Mouse (Mus musculus) olfactory bulb, adult 2 months (tissue): ENCODE measurements around the gene Kcnq1. TPM values are rescaled to one million over a fixed set of nuclear protein-coding genes. Genes with fewer than 3 reads are reported as not detected.

ENCODE experiments used
- H3K27ac ChIP-seq: fragments of 200-500 bp; 2 replicates; pipeline ENCODE4 v1.5.1; 2012; ENCODE audit warnings: low read depth, low read length; ENCODE audit not compliant: insufficient read depth
- H3K4me1 ChIP-seq: fragments of 200-500 bp; 2 replicates; pipeline ENCODE4 v1.6.1; 2012; ENCODE audit warnings: low read length; ENCODE audit not compliant: control insufficient read depth, insufficient read depth
- H3K4me3 ChIP-seq: fragments of 200-500 bp; 2 replicates; pipeline ENCODE4 v1.5.1; 2012; ENCODE audit warnings: mild to moderate bottlenecking, low read depth, low read length, moderate library complexity; ENCODE audit not compliant: insufficient read depth
- CTCF ChIP-seq: fragments of 200-500 bp; IDR thresholded peaks from 2 replicates; pipeline ENCODE4 v1.5.1; 2012; ENCODE audit warnings: low read depth, mild to moderate bottlenecking, low read length, moderate library complexity; ENCODE audit not compliant: insufficient read depth
- POLR2A ChIP-seq: fragments of 200-500 bp; IDR thresholded peaks from 2 replicates; pipeline ENCODE4 v1.6.1; 2012; ENCODE audit warnings: mild to moderate bottlenecking, low read depth, low read length, moderate library complexity; ENCODE audit not compliant: insufficient read depth
- WGBS: fragments of 180-500 bp; shearing (Covaris S2); methylation state at CpG from one replicate; pipeline ENCODE4 v1.1.7; 2018; 5-methylcytosine and 5-hydroxymethylcytosine counted together
- polyA plus RNA-seq: library from polyadenylated mRNA; stranded (reverse); fragments of >200 nt; gene quantifications from 2 replicates; pipeline ENCODE4 v1.2.4, GENCODE M21; 2012; ENCODE audit warnings: low replicate concordance; ENCODE audit not compliant: missing spikeins, insufficient read depth, insufficient read length

Kcnq1 gene
- polyA plus RNA-seq, 1 experiment: not detected

DNA sequence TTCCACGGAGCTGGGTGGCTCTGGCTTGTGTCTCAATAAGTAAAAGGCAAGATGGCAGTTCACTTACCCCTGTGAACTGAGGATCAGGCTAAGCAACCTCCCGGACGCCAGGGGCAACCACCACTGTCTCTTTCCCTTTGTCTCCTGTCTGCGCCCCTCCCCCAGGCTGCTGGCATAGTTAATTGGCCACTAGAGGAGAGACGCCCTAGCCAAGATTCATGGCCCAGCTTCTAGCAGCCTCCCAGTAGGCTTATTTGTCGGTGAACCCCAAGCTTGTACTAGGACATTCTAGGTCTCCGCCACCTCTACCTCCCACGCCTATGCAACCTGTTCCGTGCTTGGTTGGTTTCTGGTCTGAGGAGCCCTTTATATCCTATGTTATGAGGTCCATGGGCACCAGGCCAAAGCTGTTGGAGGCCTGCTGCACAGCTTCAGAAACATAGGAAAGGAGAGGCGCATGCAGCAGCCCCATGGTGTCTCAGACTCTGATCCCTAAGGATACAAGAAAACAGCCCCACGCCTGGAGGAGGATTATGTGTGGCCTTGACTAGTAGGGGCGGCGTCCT lies 37.8 kb upstream of the Kcnq1 start:
- no peak for TF ChIP-seq CTCF
- TF ChIP-seq POLR2A: no peak
- Histone ChIP-seq H3K4me3 (peak overlapping the region; percentile 51), H3K4me1 (peaks cover 22% of the 10 kb centered on the region), H3K27ac (peak overlapping the region; percentile 90)
- 36% methylated on average over 13 of the region's 13 CpGs for WGBS

DNA sequence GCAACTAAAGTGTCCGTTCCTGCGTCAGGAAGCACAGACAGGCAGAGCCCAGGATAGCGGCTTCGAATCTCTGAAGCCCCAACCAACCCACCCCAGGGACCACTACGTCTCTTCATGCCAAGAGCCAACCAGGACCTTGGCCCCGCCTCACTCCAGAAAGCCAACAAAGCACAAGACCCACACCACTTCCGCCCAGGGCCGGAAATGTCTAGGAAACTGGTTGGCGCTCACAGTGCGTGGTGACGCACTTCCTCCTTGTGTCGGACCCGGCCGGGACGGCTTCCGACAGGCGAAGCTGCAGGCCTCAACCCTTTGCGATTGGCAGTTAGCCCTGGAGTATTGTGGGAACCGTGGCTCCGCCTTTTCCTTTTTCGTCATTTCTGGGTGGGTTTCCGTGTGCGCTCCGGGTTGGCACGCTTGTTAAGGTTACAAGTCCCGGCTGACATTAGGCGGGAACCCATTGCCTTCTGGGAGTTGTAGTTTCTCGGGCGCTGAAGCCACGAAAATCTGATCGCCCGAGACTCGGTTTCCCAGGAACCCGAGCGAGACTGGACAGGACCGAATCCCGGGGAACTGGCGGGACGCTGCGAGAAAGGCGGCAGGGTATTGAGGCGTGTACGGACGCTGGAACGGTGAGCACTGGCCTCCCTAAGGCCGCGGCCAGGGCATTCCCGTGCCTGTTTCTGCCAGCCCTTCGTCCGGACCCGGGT lies 37.1 kb upstream of the Kcnq1 start, which contains the start of gene Tssc4:
Tssc4 (plus strand) TSS at position 368 of the 710 bp plus-strand sequence.
- peak within 1 kb of the TSS; percentile 90 for H3K4me3 ChIP-seq
- peak; percentile 41 for TF ChIP-seq POLR2A
- TF ChIP-seq CTCF: no peak
- H3K4me1 ChIP-seq: peaks cover 22% of the 10 kb centered on the region
- peak within 1 kb of the TSS; percentile 90 for H3K27ac ChIP-seq
- under 1% methylated on average over 51 of the region's 51 CpGs for WGBS

DNA sequence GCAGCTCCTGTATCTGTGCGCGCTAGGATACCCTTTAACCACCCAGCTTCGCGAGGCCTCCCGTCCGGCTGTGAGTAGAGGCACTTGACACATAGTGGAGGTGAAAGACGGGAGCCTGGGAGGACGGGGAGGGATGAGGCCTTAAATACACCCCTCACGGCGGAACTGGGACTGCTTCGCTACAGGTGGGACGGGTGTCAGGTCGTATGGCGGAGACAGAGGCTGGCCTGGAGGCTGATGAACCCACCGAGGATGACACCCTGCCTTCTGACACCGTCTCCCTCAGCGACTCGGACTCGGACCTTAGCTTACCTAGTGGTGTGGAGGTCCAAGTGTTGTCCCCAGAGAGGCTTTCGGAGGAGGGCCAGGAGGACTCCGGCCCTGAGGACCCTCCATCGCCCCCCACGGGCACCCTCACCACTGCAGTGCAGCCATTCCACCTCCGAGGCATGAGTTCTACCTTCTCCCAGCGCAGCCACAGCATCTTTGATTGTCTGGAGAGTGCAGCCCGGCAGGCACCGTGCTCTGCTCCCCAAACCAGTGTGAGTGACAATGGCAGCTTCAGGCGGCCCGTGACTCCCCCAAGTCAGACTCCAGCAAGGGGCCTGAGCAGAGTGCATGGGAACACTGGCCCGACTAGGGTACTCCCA lies 36.3 kb upstream of the Kcnq1 start:
- peak overlapping the region; percentile 76 for H3K27ac ChIP-seq
- peaks cover 22% of the 10 kb centered on the region for H3K4me1 ChIP-seq
- peak overlapping the region; percentile 90 for H3K4me3 ChIP-seq
- TF ChIP-seq POLR2A (no peak), CTCF (no peak)
- 6% methylated on average over 30 of the region's 30 CpGs for WGBS

DNA sequence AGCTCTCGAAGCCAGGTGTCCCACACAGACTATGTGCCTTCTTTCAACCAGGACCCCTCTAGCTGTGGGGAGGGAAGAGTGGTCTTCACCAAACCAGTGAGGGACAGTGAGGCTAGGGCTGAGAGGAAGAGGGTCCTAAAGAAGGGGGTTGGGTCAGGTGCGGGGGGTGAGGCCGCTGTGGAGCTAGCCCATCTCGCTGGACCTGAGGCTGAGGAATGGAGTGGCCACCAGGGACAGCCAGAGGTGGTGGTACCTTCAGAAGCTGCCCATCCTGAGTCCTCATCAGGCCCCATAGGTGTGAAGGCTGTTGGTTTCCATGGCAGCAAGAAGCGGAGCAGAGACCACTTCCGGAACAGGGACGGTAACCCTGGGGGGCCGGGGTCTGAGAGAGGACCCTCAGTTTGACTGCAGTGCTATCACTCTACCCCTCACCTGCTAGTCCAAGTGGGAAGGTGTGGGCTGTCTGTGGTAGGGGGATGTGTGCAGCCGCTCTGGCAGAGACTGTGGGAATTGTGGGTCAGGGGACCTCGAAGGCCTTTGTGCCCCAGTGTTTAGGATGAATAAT lies 35.6 kb upstream of the Kcnq1 start:
- no peak for TF ChIP-seq CTCF
- no peak for TF ChIP-seq POLR2A
- H3K27ac ChIP-seq: no peak overlapping the region
- 87% methylated on average over 10 of the region's 10 CpGs for WGBS
- peaks cover 22% of the 10 kb centered on the region for H3K4me1 ChIP-seq
- H3K4me3 ChIP-seq: peak overlapping the region; percentile 90

DNA sequence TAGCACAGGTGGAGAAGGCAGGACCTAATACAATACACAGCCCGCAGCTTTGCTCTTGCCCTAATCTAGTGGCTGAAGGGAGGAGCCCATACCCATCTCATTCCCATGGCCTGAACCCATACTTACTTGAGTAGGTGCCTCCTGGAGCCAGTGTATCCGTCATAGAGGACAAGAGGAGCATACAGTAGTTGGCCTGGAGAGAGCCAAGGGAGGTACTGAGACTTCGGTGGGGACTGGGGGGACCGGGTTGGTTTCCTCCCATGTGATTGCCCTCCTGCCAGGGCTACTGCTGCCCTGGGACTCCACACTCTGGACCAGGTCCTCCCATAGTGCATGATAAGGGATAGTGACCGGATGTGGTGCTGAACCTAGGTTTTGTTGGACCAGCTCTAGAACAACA lies 33.6 kb upstream of the Kcnq1 start:
- no peak overlapping the region for H3K27ac ChIP-seq
- H3K4me1 ChIP-seq: peaks cover 22% of the 10 kb centered on the region
- TF ChIP-seq POLR2A: no peak
- no peak for TF ChIP-seq CTCF
- WGBS: 86% methylated on average over 5 of the region's 5 CpGs
- no peak overlapping the region for H3K4me3 ChIP-seq

DNA sequence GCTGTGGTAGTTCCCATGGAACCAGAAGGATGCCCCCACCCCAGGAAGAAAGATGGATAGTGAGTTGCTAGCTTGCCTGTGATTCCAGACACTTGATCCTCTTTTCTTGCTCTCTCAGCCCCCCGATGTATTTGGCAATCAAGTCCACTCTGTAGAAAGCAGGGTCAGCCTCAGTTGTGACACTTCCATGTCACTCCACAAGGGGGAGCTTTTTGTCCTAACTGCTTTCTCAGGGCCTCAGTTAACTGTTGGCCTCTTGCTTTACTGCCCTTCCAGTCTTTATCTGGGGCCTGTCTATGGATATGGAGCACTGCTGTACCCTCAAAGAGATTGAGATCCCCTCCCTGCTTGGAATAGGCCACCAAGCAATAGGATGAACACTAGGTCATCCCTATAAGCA lies 33.1 kb upstream of the Kcnq1 start:
- H3K4me3 ChIP-seq: no peak overlapping the region
- TF ChIP-seq POLR2A: no peak
- TF ChIP-seq CTCF: no peak; the same call in 1 of the 2 replicates
- H3K27ac ChIP-seq: no peak overlapping the region
- peaks cover 19% of the 10 kb centered on the region for H3K4me1 ChIP-seq
- WGBS: 57% methylated on average over 1 of the region's 1 CpGs

DNA sequence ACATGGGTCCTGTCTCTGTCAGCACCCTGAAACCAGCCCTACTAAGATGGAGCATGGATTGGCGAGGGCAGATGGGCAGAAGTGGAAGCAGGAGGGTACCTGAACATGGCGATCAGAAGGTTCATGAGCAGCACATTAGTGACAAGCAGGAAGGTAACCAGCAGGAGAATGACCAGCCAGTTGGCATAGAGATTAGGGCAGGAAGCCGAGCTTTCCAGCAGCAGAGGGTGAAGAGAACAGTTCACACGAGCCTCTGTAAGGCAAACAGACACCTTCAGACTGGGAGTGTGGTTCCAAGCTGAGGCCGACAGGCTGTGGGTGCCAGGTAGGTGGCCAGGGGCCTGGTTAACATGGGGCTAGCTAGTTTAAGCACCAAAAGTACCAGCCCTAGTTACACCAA lies 30.8 kb upstream of the Kcnq1 start:
- H3K27ac ChIP-seq: no peak overlapping the region
- H3K4me1 ChIP-seq: peaks cover 7% of the 10 kb centered on the region
- TF ChIP-seq POLR2A (no peak), CTCF (no peak)
- no peak overlapping the region for H3K4me3 ChIP-seq
- WGBS: 84% methylated on average over 5 of the region's 5 CpGs

DNA sequence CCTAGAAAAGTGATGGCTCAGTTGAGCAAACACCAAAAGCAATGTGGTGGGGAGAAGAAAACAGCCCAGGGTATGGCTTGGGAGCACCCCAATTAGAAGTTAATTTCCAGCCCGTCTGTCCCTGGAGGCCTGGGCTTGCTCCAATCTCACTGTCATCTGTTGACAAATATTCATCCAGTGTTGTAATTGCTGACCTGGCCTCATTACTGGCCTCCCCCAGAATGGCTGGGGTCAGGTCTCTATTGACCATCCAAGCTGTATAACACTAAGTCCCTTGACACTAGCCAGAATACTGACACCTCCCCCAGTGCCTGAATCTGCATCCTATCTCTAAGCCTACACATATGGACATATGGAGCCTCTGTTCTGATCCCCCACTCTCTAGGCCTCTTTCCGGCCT lies 28.8 kb upstream of the Kcnq1 start:
- Histone ChIP-seq H3K27ac (no peak overlapping the region), H3K4me1 (no peaks in the 10 kb centered on the region), H3K4me3 (no peak overlapping the region)
- TF ChIP-seq CTCF (no peak), POLR2A (no peak)
- WGBS: 89% methylated on average over 2 of the region's 2 CpGs

DNA sequence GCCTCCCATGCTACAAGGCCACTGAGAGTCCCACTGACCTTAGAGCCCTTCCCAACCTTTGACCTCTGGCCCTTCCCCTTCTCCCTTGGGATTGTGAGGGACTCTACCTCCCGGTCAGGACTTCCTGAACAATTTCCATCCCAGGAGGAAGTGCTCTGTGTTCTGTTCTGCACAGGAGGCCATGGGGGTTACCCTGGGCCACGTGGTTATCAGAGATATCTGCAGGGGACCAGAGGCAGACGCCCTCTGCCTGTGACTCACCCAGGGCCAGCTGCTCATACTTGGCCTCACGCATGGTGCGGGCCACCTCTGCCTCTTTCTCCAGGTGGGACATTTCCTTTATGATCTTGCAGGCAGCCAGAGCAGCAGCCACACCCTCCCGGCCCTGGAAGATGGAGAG lies 24.1 kb upstream of the Kcnq1 start:
- Histone ChIP-seq H3K4me3 (no peak overlapping the region), H3K4me1 (no peaks in the 10 kb centered on the region), H3K27ac (no peak overlapping the region)
- TF ChIP-seq POLR2A (no peak), CTCF (no peak)
- WGBS: 75% methylated on average over 6 of the region's 6 CpGs
